Mouse (Mus musculus) heart, adult 10 weeks (tissue): Measurements from ENCODE around the gene Ankrd35. TPM values are rescaled to one million over a fixed set of nuclear protein-coding genes. Genes with fewer than 3 reads are reported as not detected.

Experiments
- polyA plus RNA-seq: library from polyadenylated mRNA; stranded (reverse); fragments of 350-450 nt; fragmentation: Illumina TruSeq; extraction: RNeasy Lipid Tissue Mini Kit (QIAGEN cat#74804); gene quantifications from one replicate; pipeline ENCODE4 v1.2.3, GENCODE M21; 2014; ENCODE audit warnings: low read depth, low replicate concordance

Ankrd35 gene
- polyA plus RNA-seq = 1.1 TPM

GRCm38 (mm10) chr3:96669727-96670468, at the start of gene Ankrd35:
Ankrd35 (plus strand) TSS chr3:96670131.

GRCm38 (mm10) chr3:96629729-96630600, 40.0 kb upstream of the Ankrd35 start, which contains the start of gene Rbm8a:
Rbm8a (plus strand) TSS chr3:96629933.

GRCm38 (mm10) chr3:96634928-96635879, 34.7 kb upstream of the Ankrd35 start, which contains the start of the genes Pex11b and Gm42957:
Pex11b (plus strand) TSS chr3:96635376.
Gm42957 (plus strand) TSS chr3:96635474.

GRCm38 (mm10) chr3:96645018-96645649, 24.8 kb upstream of the Ankrd35 start, which contains the start of gene Itga10:
Itga10 (plus strand) TSS chr3:96645584.

GRCm38 (mm10) chr3:96696198-96696765, 26.4 kb downstream of the Ankrd35 start, which contains the start of gene Pias3:
Pias3 (plus strand) TSS chr3:96696384.

GRCm38 (mm10) chr3:96707903-96708683, 38.2 kb downstream of the Ankrd35 start, which contains the start of gene Nudt17:
Nudt17 (minus strand) TSS chr3:96708562.

GRCm38 (mm10) chr3:96727343-96727827, 57.5 kb downstream of the Ankrd35 start, which contains the start of the genes Polr3c and Rnf115:
Polr3c (minus strand) TSS chr3:96727628.
Rnf115 (plus strand) TSS chr3:96727664.

Other genes with a start within 250 kb of the Ankrd35 start
- gene BC107364, start 217.8 kb upstream of the Ankrd35 start, polyA plus RNA-seq = not detected
- gene Hfe2, start 145.0 kb upstream of the Ankrd35 start, polyA plus RNA-seq = 209 TPM
- 516 TPM for gene Txnip, start 112.2 kb upstream of the Ankrd35 start, polyA plus RNA-seq
- 2.6 TPM for gene Gm16253, start 93.1 kb upstream of the Ankrd35 start, polyA plus RNA-seq
- 56.2 TPM for gene Polr3gl, start 76.0 kb upstream of the Ankrd35 start, polyA plus RNA-seq
- 1.2 TPM for gene Ankrd34a, start 73.5 kb upstream of the Ankrd35 start, polyA plus RNA-seq
- gene Lix1l, start 69.0 kb upstream of the Ankrd35 start, polyA plus RNA-seq = 31.8 TPM
- gene Rbm8a, start 40.2 kb upstream of the Ankrd35 start, polyA plus RNA-seq = 34.5 TPM
- gene Pex11b, start 34.8 kb upstream of the Ankrd35 start, polyA plus RNA-seq = 39.6 TPM
- not detected for gene Gm42957, start 34.7 kb upstream of the Ankrd35 start, polyA plus RNA-seq
- gene Itga10, start 24.5 kb upstream of the Ankrd35 start, polyA plus RNA-seq = 2.5 TPM
- 17.0 TPM for gene Pias3, start 26.3 kb downstream of the Ankrd35 start, polyA plus RNA-seq
- 4.1 TPM for gene Nudt17, start 38.4 kb downstream of the Ankrd35 start, polyA plus RNA-seq
- gene Polr3c, start 57.5 kb downstream of the Ankrd35 start, polyA plus RNA-seq = 23.6 TPM
- 24.0 TPM for gene Rnf115, start 57.5 kb downstream of the Ankrd35 start, polyA plus RNA-seq
- not detected for gene Pdzk1, start 159.2 kb downstream of the Ankrd35 start, polyA plus RNA-seq
- not detected for gene Cd160, start 159.2 kb downstream of the Ankrd35 start, polyA plus RNA-seq
- 17.4 TPM for gene Gja5, start 234.6 kb downstream of the Ankrd35 start, polyA plus RNA-seq
- 13.5 TPM for gene Gpr89, start 235.2 kb downstream of the Ankrd35 start, polyA plus RNA-seq